Mouse (Mus musculus): ENCODE results near the gene Cd4. TPM values are rescaled to one million over a fixed set of nuclear protein-coding genes. Genes with fewer than 3 reads are reported as not detected.
A peak's percentile ranks its signal among the peaks of the same experiment; 100 is the strongest.

Gene Cd4
- polyA plus RNA-seq, 1 experiment from 2014 or later, result 0.26 TPM

DNA sequence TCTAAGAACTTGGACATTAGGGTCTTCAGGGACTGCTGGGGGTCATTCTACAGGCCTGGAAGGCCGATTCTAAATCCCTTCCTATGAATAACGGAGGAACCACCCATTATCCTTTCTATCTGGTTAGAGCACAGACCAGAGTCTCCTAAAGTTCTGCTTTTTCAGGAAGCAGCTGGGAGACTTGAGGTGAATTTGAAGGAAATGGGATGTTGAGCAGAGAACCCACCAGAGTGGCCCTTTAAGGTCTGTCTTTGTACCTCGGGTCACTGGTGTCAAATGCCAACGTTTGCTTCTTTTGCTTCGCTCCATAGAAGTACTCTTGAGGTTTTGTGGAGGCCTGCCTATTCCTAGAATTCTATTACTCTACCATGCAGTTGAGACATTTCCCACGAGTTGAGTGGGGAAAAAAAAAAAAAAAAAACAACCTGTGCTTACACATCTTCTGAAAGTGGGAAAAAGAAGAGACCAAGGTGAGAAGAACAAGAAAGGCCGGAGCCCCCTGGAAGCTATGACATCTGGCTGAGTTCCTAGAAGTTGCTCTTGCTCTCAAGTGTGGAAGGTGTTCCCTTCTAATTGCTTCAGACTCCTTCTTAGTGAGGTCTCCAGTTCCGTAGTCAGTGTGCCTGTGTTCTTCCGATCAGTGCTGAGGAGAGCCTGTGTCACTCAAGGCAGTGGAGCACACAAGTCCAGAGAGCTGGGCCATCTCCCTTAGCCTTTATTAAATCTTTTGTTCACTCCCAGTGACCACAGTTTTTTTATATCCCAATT lies 32.5 kb upstream of the Cd4 start:
- H3K4me2 ChIP-seq, result peak overlapping the region; percentile 91
- no peaks in the 10 kb centered on the region for H3K9me3 ChIP-seq (replicated peaks)
- peak overlapping the region; percentile 100 for H3K27ac ChIP-seq
- peaks cover 57% of the 10 kb centered on the region for H3K4me1 ChIP-seq
- H3K27me3 ChIP-seq, result no peaks in the 10 kb centered on the region
- no peaks in the 10 kb centered on the region for H3K36me3 ChIP-seq
- 0 out of 2 replicates have a peak overlapping the region, but pooled peaks have one; percentile 33 for H3K9ac ChIP-seq
- no peak for ATAC-seq (replicated peaks; ENCODE audit: low FRiP score)
- WGBS, result 26% methylated on average over 9 of the region's 9 CpGs
- peak overlapping the region; percentile 96 for H3K4me3 ChIP-seq (replicated peaks)

DNA sequence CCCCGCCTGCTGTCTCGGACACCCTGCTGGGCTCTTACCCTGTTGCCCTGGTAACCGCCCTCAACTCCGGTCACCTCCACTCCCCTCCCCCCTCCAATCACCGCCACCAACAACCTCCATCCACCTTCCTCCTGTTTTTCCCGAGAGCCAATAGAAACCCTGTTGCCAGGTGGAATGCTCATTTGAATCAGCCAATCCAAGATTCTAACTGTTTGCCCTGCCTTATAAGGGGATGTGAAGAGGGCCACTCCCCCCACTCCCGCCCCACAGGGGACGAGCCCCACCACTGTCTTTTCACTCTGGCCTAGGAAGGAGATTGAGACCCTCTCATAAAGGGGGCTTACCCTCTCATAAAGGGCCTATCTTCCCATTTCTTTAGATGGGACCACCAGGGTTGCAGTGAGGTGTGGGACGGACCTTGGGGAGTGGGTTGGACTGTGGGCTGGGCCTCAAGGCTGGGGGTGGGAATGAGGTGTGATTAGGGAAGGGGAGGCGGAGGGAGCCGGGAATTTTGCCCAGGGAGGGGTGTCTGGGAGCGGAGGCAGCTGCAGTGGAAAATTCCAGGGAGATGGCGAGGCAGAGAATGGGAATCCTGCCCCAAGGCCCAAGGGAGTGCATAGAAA lies 31.8 kb upstream of the Cd4 start, which contains the start of gene Ptms:
TSS of gene Ptms (minus strand) at position 409 of the 623 bp plus-strand sequence.
- Histone ChIP-seq H3K27ac (peak within 1 kb of the TSS; percentile 100), H3K27me3 (no peaks in the 10 kb centered on the region), H3K4me3 (replicated peaks) (peak within 1 kb of the TSS; percentile 96), H3K4me1 (peaks cover 57% of the 10 kb centered on the region), H3K9me3 (replicated peaks) (no peaks in the 10 kb centered on the region), H3K9ac (peak within 1 kb of the TSS; percentile 33; the same call in 1 of the 2 replicates), H3K4me2 (peak within 1 kb of the TSS; percentile 91), H3K36me3 (peaks cover 3% of the 10 kb centered on the region)
- peak; percentile 86 for ATAC-seq (replicated peaks; ENCODE audit: low FRiP score)
- WGBS, result under 1% methylated on average over 13 of the region's 13 CpGs

DNA sequence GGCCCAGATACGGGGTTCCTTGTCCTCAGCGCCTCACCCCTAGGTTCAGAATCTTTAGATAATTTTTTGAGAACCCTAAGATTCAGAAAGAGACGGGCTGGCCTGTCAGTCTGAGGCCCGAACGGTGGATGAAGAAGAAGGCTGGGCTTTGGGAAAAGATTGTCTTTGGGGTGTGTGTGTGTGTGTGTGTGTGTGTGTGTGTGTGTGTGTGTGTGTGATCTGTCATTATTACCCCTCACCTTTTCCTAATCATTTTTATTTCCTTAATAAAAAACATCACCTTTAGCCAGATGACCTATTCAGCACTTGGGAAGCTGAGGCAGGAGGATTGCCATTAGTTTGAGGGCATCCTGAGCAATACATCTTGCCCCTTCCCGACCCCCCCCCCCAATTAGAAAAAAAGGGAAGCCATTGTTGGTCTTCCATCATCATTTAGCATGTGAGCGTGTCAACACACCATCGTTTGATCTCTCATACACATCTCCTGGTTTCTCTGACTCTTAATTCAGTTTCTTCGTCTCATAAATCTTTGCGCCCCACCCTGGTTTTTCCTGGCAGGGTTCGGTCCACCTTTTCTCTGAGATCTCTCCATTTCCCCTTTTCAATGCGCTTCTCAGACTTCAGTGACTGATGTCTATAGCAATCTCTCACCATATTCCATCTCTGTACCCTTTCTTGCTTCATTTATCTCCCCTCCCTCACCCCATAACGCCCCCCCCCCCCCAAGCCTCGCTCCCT lies 31.0 kb upstream of the Cd4 start:
- 22% methylated on average over 14 of the region's 14 CpGs for WGBS
- Histone ChIP-seq H3K36me3 (peaks cover 10% of the 10 kb centered on the region), H3K4me2 (peak overlapping the region; percentile 91), H3K9me3 (replicated peaks) (no peaks in the 10 kb centered on the region), H3K4me3 (replicated peaks) (peak overlapping the region; percentile 96), H3K27me3 (no peaks in the 10 kb centered on the region), H3K9ac (peak overlapping the region; percentile 21; the same call in 1 of the 2 replicates), H3K27ac (peak overlapping the region; percentile 100), H3K4me1 (peaks cover 64% of the 10 kb centered on the region)
- no peak for ATAC-seq (replicated peaks; ENCODE audit: low FRiP score)

DNA sequence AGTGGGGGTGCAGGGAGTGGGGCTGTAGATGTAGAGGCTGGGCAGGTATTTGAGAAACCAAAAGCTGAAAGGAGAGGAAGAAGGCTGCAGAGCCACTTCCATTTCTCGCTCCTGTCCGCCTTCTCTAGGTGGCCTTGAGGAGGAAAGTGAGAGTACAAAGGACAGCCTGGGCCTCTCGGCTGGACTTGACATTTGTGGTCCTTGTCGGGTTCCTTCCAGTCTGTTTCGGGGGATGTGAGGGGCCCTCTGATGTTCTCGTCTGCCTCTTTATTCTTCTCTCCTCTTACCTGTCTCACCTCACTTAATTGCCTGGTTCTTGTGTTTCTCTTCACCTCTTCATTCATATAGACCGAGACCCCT lies 30.3 kb upstream of the Cd4 start:
- WGBS, result 6% methylated on average over 7 of the region's 7 CpGs
- 0 out of 2 replicates have a peak, but pooled peaks have one; percentile 0 for ATAC-seq (replicated peaks; ENCODE audit: low FRiP score)
- Histone ChIP-seq H3K36me3 (peaks cover 18% of the 10 kb centered on the region), H3K9me3 (replicated peaks) (no peaks in the 10 kb centered on the region), H3K4me2 (peak overlapping the region; percentile 91), H3K4me3 (replicated peaks) (peak overlapping the region; percentile 96), H3K27me3 (no peaks in the 10 kb centered on the region), H3K9ac (peak overlapping the region; percentile 100), H3K4me1 (peaks cover 72% of the 10 kb centered on the region), H3K27ac (peak overlapping the region; percentile 100)

DNA sequence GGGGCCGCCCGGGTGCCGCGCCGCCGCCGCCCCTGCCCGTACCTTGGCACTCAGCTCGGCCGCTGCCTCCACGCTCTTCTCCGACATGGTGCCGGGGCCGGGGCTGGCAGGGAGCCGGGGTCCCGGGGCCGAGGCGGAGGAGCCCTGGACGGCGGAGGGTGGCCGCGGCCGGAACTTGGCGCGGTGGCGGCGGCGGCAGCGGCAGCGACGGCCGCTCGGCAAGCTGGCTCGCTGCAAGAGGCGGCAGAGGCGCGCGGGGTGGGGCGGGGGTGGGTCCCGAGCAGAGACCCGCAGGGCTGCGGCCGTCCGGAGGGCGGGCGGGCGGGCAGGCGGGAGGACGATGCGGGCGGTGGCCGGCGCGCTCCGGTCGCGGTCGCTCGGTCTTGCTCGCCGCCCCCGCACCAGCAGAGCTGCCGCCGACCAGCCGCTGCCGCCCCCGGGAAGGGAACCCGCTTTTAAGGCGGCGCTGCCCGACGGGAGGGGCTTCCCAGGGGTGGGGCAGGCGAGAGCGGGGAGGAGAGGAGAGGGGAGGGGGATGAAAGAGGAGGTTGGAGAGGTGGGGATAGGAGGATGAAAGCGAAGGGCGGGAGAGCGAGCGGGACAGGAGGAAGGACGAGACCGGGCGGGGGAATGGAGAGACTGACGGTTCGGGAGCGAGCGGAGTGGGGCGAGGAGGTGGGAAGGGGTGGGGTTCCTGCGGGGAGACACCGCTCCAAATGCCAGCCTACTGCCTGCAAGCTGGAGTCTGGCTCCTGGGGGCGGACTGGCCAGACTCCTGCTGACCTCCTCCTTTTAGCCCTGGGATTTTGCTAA lies 29.7 kb upstream of the Cd4 start:
- under 1% methylated on average over 47 of the region's 89 CpGs for WGBS
- H3K27me3 ChIP-seq, result no peaks in the 10 kb centered on the region
- peaks cover 24% of the 10 kb centered on the region for H3K36me3 ChIP-seq
- peak overlapping the region; percentile 100 for H3K9ac ChIP-seq
- peaks cover 72% of the 10 kb centered on the region for H3K4me1 ChIP-seq
- H3K4me2 ChIP-seq, result peak overlapping the region; percentile 91
- no peaks in the 10 kb centered on the region for H3K9me3 ChIP-seq (replicated peaks)
- peak overlapping the region; percentile 100 for H3K27ac ChIP-seq
- ATAC-seq (replicated peaks; ENCODE audit: low FRiP score), result peak; percentile 73
- peak overlapping the region; percentile 96 for H3K4me3 ChIP-seq (replicated peaks)

DNA sequence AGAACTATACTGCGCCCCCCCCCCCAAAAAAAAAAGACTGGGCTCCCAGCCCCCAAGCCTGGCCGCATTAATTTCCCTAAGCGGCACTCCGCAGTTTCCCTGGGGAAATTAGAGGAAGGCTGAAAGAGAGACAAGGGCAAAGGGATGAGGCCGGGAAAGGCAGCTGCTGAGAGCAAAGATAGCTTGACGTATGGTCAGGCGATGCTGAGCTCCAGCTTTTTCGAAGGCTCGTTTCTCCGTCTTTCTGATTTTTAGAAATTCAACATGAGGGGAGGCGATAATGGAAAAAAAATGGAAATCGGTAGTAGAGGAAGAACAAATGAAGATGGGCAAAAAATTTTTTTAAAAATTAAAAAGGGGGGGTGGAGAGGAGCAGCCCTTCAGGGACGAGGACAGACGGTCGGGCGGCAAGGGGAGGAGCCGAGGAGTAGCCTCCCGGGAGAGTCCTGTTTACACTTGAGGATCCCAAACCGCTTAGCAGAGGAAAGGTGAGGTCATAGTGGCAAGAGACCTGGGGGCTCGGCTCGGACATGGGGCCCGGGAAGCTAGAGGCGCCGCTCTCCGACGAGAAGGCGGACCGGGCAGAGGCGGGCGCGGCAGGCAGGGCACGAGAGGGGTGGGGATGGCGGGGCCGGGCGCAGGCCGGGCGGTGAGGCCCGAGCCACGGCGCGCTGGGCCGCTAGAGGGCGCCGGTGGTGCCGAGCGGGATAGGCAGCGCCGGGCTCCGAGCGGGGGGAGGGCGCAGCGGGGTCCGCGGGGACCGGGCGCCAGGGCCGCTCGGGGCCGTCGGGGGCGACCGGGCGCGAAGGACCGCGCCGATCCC lies 28.9 kb upstream of the Cd4 start:
- Histone ChIP-seq H3K9ac (peak overlapping the region; percentile 100), H3K27me3 (no peaks in the 10 kb centered on the region), H3K36me3 (peaks cover 28% of the 10 kb centered on the region), H3K4me3 (replicated peaks) (peak overlapping the region; percentile 96), H3K27ac (peak overlapping the region; percentile 100), H3K9me3 (replicated peaks) (no peaks in the 10 kb centered on the region), H3K4me1 (peaks cover 72% of the 10 kb centered on the region), H3K4me2 (peak overlapping the region; percentile 91)
- 1% methylated on average over 66 of the region's 67 CpGs for WGBS
- ATAC-seq (replicated peaks; ENCODE audit: low FRiP score), result peak; percentile 66

DNA sequence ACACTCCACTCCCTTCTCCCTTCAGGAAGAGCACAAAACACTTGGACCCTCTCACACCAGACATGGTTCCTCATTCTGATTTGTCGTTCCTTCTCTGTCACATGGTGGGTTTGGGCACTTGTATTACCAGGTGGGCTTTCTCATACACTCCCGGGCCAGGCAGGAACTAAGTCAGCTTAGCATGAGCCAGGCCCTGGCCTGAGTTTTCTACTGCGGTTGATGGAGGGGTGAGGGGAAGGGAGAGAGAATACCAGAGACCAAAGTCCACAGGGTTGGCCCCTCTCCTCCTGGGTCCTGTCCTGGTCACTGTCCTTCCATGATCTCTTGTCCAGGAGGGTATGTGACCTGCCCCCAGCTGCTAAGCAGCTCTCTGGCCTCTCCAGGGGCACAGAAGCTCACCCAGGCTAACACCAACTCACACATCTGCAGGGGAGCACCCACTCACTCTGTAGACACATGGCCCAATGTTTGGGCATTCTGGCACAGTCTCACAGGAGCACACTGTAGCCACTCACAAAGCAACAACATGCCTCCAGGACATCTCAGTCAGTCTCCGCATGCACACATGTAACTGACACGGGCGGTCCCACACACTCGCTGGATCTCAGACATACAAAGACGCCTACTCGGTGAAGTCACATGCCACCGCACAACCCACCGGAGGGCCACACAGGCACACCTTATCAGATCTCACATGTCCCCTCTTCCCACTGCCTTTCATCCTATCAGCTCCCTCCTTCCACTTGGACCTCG lies 28.1 kb upstream of the Cd4 start:
- peaks cover 28% of the 10 kb centered on the region for H3K36me3 ChIP-seq
- peak overlapping the region; percentile 100 for H3K27ac ChIP-seq
- peak overlapping the region; percentile 96 for H3K4me3 ChIP-seq (replicated peaks)
- no peaks in the 10 kb centered on the region for H3K9me3 ChIP-seq (replicated peaks)
- no peaks in the 10 kb centered on the region for H3K27me3 ChIP-seq
- no peak for ATAC-seq (replicated peaks; ENCODE audit: low FRiP score)
- H3K4me1 ChIP-seq, result peaks cover 70% of the 10 kb centered on the region
- H3K4me2 ChIP-seq, result peak overlapping the region; percentile 91
- WGBS, result 4% methylated on average over 12 of the region's 12 CpGs
- H3K9ac ChIP-seq, result peak overlapping the region; percentile 100

DNA sequence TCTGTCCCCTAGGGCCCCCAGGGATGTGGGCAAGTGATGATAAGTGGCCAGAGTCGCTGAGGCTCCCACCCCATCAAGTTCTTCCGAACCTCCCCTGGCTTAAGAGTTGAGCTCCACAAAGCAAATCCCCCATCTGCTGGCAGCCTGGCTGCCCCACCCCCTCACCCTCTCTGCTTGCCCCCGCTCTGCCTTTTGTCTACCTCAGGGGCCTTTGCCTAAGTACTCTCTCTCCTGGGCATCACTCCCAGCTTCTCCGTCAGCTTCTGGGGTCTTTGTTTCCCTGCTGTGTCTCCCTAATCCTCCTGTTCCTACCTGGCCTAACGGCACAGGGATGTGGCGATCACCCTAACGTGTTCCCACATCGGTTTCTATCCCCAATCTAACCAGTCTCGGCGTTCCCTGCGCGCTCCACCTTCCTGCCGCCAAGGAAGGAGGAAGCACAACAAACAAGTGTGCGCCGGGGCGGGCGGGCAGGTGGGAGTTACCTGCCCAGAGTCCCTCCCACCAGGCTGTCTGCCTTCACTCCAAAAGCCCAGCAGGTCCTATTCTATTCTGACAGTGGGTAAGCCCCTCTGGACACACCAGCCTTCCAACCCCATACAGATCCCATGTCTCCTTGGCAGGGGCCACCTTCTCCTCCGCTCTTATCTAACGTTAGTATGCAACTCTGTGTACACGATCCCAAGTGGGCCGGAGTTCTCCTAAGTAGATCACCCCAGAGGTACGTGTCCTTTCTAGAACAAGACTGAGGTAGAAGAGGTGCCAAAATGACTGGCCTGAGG lies 27.3 kb upstream of the Cd4 start:
- peak overlapping the region; percentile 100 for H3K27ac ChIP-seq
- H3K4me2 ChIP-seq, result peak overlapping the region; percentile 91
- peak overlapping the region; percentile 100 for H3K9ac ChIP-seq
- peaks cover 70% of the 10 kb centered on the region for H3K4me1 ChIP-seq
- H3K27me3 ChIP-seq, result 0 out of 2 replicates have a peak, but pooled peaks cover under 1% of the 10 kb centered on the region
- 21% methylated on average over 22 of the region's 22 CpGs for WGBS
- H3K36me3 ChIP-seq, result peaks cover 28% of the 10 kb centered on the region
- H3K9me3 ChIP-seq (replicated peaks), result no peaks in the 10 kb centered on the region
- no peak for ATAC-seq (replicated peaks; ENCODE audit: low FRiP score)
- peak overlapping the region; percentile 96 for H3K4me3 ChIP-seq (replicated peaks)

DNA sequence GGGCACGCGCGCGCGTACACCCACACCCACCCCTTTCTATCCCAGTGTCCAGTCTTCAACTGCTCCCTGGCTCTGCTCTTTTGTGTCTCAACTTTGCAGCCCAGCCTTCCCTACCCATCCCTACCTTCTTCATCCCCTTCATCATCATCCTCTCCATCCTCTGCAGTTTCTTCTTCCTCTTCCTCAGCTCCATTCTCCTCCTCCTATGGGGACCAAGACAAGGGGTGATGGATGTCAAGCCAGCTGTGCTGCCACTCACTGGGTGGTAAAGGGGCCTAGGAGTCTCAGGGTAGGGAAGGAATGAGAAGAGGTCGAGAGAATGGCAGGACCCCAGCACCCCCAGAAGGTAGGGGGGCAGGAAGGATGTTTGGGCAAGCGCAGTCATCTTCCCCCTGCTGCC lies 26.5 kb upstream of the Cd4 start:
- WGBS, result 85% methylated on average over 7 of the region's 7 CpGs
- ATAC-seq (replicated peaks; ENCODE audit: low FRiP score), result no peak
- peaks cover 28% of the 10 kb centered on the region for H3K36me3 ChIP-seq
- H3K4me2 ChIP-seq, result peak overlapping the region; percentile 91; the same call in 1 of the 2 replicates
- no peaks in the 10 kb centered on the region for H3K9me3 ChIP-seq (replicated peaks)
- peaks cover 73% of the 10 kb centered on the region for H3K4me1 ChIP-seq
- H3K27me3 ChIP-seq, result peaks cover 8% of the 10 kb centered on the region; the same call in 1 of the 2 replicates
- 0 out of 2 replicates have a peak overlapping the region, but pooled peaks have one; percentile 4 for H3K4me3 ChIP-seq (replicated peaks)
- no peak overlapping the region for H3K9ac ChIP-seq
- peak overlapping the region; percentile 100; the same call in 1 of the 2 replicates for H3K27ac ChIP-seq
